Mouse (Mus musculus): ENCODE data around the gene Gm1604a. TPM values are rescaled to one million over a fixed set of nuclear protein-coding genes. Genes with fewer than 3 reads are reported as not detected.
"Not testable (repeated sequence)": the region's sequence is repeated elsewhere in the genome, so short reads cannot be mapped to it uniquely, and the experiment has no call there.

The Gm1604a gene
- total and polyA plus RNA-seq, 3 experiments, result 0.28 TPM; not detected in 2

DNA sequence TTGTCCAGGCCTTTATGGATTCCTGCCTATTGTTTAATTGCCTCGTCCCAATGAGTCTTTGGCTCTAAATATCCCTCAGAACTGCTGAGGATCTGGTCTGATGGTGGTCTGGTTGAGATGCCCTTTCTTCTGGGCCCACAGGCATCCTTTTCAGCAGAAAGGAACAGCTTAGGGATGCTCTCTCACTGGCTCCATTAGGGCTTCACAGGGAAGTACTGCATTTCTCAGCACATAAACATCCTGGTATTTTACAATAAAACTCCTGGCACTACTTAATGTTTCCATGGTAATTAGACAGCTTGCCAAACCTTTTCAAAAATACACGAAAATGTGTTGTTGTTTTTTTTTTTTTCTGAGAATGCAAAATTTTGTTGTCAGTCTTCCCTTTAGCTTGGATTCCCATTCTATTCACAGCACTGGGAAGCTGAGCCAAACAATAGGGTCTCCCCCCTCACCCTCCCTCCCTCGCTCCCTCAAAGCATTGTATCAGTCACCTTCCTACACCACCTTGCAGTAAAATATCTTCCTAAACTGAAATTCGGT lies 43.7 kb downstream of the Gm1604a start:
- not testable (repeated sequence) for DNase-seq

DNA sequence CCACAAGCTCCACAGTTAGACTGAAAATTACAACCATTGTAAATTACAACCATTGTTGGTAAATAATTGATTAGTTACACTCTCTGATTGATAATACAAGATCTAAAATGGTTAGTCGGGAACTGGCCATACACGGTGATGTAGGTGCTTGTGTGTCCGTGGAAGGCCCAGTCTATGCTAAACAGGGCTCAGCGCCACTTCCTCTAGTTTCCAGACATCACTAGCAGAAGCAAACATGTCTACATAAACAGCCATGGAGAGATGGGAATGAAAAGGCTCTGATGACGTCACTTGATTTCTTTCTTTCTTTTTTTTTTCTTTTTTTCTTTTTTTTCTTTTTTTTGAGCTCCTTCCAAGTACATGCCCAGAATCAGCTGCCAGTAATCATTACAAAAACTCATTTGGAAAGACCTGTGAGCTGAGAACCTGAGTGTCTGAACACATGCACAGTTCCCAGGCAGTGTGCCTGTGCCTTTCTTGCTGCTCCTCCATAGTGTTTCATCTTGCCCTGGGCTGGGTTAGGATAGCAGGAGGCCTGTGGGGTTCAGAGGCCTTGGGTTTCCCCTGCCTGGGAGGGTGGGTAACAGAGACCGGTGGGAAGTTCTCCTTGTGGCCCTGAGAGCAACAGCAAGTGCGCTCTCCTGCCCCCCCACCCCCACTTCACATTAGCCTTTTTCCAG lies 44.3 kb downstream of the Gm1604a start:
- not testable (repeated sequence) for DNase-seq

DNA sequence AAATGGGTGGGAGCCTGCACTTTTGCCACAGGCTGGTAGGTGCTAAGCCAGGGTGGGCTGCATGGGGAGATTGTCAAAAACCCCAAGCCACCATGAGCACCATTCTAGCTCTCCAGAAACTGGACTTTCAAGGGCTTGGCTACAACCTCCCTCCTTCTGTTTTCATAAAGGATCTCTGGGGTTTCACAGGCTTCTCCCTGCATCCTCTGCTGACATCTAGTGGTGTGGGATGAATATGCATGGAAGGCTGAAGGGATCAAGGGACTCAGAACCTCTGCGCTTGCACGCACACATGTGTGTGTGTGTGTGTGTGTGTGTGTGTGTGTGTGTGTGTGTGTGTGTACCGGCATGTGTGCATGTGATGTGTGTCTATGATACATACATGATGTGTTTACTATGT lies 49.1 kb downstream of the Gm1604a start:
- DNase-seq, result peak; percentile 39

DNA sequence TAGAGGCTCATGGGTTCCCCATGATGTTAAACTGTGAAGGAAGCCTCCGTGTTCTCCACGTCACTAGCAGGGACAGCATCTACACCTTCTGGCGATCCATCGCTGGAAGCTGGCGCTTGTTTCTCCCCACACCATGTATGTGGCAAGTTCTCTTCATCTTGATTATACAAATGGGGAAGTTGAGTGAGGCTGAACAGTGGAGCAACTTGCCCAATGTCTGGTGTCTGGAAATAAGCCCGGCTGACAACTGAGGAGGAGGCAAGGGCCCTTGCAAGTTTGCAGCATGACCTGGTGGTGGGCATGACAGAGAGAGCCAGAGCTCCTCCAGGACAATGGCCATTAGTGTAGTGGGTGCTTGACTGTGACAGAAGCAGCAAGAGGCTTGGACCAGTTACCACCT lies 50.2 kb downstream of the Gm1604a start:
- DNase-seq, result not testable (repeated sequence)

DNA sequence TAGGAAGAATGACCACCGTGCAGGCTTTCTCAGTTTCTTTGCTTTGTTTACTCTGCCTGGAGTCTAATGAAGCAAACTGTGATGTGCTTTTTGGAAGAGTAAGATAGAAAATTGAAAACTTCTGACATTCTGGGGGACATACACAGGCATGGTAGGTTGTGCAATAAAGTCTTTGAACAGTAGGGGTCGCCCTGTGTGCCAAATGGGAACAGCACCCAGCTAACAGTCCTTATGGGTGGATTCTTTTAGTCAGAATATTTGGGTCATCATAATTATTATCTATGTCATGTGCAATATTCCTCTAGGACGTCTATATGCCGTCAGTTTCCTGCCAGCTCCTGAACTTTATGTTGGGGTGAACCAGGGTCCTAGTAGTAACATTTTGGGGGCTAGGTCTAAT lies 54.2 kb downstream of the Gm1604a start:
- DNase-seq, result peak; percentile 50

DNA sequence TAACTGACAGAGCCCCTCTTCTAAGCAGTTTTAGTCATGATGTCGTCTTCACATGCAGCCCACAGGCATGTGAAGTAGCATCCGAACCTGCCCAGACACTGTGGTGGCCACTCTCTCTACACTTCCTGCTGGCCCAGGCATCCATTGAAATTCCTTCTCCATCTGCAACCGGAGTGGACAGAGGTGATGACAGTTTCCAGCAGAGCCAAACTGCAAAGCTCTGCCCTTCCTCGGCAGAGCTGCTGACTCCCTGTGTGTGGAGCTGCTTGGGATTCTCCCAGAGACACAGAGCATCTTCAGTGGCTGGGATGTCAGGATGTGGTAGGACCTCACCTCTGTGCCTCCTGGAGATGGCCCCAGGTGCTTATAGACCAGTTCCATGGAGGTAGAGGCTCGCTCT lies 59.2 kb downstream of the Gm1604a start:
- DNase-seq, result not testable (repeated sequence)

DNA sequence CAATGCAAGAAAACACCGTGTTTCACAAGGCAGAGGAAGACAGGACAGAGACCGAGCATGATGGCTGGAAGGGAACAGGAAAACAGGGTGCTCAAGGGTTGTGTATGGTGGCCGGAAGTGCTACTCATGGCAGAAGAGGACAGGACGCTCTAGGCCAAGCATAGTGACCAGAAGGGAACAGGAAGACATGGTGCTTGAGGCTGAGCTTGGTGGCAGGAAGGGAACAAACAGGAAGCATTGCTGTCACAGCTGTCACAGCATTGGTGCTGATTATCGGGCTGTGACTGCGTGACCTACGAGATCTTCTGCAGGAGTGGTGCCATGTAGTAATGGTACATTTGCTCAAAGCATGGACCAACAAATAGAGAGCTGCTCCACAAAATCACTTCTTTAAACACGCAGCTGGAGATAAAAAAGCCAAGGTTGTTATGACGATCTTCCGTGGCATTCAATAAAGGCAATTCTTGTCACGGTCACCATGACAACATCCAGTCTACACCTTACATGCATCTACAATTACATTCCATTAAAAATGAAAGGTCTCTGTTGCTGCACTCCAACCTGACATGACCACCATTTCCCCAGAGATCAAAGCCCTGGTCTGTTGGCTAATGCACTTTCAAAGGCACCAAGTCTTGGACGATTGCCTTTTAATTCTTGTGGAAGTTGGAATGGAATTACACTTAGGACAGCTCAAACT lies 60.3 kb downstream of the Gm1604a start:
- DNase-seq, result not testable (repeated sequence)

DNA sequence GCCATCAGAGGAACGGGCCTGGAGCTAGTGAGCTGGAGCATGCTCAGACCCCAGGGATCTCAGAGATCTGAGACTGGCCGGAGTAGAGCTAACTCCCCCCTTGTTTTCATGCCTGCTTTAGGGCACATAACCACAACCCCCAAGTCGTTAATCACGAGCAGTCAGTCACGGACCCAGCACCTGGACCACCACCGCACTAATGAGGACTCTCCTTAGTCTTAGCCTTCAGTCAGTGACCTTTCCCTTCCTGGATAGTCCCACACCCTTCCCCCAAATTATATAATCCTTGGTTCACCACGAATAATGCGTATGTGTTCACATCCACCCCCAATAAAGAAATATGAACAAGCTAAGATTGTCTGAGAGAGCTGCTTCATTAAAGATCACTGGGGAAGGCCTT lies 61.5 kb downstream of the Gm1604a start:
- DNase-seq, result not testable (repeated sequence)

DNA sequence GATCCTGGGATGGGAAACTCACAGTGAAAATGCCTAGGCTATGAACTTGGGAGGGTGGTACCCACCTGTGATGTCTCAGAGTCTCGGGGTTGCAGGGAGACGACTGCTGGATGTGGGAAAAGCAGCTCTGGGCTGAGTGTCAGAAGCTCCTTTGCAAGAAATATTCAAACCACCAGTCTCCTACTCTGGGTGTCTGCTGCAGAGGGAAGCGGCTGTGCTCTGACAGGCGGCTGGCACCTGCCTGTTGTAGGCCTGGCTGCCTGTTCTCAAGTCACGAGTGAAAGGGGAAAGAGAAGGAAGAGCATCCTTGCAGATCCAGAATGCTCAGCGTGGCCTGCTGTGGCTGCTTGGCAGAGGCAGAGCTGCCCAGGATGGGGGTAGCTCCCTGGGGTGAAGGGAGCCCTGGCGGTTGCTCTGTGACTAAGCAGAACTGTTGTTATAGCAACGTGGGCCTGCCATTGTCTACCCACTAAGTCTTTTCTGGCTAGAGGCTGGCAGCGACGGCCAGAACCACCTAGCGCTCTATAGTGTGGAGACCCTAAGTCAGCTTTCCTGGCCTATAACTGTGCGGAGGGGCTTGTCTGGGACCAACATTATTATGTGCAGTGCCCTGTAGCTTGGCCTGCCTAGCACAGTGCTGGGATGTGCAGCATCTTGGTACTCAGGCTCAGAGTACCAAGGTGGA lies 72.6 kb downstream of the Gm1604a start:
- not testable (repeated sequence) for DNase-seq

DNA sequence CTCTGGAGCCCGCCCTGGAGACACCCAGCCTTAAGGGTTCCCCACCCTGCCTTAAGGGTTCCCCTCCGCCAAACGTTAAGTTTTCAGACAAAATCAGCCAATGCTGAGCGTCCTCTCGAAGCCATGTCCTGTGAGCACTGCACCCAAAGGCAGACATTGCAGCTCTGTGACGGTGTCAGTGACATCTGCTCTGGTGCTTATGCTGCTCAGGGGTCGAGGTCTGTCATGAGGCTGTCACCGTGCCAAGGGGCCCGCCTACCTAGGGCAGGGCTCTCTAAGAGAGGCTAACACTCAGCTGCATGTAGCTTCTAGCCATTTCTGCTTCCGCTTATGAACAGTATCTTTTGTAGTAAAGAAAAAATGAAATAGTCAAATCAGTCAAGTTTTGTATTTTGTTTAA lies 73.7 kb downstream of the Gm1604a start:
- not testable (repeated sequence) for DNase-seq

DNA sequence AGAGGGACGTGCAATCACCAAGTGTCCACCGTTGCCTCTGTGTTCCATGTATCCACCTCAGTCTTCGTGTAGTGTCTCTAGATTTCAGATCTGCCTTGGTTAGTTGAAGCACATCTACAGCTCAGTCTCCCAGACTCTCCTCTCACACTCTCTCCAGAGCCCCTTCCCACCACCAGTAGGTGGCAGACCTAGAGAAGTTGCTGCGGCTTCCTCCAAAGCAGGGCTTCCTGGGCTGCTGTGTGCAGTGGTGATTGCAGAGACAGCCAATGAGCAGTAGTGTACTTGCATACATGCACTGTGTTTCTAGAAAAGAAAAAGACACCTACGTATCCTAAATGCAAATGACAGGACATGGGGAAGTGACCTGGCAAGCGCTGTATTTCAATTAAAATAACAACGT lies 77.6 kb downstream of the Gm1604a start:
- not testable (repeated sequence) for DNase-seq

DNA sequence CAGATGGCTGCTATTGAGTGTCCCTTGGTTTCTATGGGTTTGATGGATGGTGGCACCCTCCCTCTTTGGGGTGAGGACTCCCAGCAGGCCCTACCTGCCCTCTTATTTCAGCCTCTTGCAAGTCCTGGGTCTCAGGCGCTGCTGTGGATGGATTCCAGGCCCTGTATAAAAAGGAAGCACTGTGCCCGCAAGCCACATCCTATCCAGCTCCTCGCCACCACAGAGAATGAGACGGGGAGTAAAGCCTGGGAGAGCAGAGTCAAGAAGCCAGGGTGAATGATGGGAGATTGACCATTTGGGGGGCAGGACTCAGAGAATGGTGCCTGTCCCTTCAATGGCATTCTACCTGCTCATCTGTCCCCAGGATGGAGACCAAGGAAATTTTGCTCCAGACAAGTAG lies 86.3 kb downstream of the Gm1604a start:
- not testable (repeated sequence) for DNase-seq

DNA sequence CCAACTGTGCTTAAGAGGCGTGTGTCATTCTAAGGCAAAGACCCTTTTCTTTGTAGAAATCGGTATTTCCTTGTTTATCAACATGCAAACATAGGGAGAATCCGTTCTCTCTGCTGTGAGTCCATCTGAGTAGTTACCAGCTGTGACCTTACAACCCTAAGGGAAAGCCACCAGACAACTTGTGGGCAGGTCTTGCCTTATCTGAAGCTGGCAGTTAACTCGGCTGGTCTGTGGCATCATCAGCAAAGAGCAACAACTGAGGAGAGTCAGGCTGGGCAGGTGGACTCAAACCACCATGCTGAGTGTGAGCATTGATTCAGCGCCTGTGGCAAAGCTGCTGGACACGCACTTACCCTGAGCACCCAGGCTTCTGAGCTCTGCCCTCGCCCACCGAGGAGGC lies 90.9 kb downstream of the Gm1604a start:
- not testable (repeated sequence) for DNase-seq

DNA sequence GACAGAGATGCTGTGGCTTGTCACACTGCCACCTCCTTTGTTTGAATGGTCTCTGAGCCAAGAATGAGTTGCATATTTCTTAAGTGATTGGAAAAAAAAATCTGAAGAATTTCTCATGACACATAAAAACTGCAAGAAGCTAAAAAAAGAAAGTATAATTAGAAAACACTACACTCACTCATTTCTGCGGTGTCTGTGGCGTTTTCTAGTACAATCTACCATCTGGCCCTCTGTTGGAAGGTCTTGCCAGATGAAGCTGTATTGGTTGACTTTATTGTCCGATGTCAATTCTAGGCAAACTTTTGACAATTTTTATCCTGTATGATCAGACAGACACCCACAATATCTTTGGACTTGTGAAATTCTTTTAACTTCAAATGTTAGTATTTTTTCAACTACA lies 95.5 kb downstream of the Gm1604a start:
- DNase-seq, result not testable (repeated sequence)

DNA sequence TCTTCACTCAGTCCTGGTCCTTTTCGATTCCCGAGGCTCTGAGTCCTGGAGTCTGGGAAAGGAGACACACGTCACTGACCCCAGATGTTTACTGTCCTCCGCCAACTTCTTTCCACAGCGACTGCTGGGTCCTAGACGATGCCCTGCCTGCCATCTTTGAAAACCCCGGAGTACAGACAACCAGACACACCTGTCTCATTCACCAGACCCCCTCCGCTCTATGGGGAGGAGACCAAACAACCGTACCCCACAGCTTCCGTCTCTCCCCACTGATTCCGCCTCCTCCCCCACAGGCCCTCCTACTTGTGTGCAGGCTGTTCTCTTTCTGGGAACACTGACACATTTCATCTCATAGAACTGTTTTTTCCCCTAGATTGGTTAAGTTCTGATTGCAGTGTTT lies 97.2 kb downstream of the Gm1604a start:
- not testable (repeated sequence) for DNase-seq

DNA sequence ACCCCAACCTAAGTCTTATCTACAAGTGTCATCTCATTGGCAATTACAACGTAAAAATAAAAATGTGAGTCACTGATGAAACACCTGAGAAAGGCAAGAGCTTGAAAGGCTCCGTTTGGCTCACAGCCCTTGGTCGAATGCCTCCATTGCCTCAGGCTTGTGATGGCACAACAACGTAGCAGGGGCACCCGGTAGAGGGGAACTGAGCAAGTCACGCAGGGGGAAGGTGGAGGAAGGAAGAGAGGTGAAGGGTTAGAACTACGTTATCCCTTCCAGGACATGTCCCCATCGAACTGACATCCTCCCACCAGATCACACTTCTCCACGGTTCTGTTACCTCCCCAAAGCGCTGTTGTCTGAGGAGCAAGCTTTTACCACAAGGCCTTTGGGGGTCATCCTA lies 101.1 kb downstream of the Gm1604a start:
- DNase-seq, result not testable (repeated sequence)

DNA sequence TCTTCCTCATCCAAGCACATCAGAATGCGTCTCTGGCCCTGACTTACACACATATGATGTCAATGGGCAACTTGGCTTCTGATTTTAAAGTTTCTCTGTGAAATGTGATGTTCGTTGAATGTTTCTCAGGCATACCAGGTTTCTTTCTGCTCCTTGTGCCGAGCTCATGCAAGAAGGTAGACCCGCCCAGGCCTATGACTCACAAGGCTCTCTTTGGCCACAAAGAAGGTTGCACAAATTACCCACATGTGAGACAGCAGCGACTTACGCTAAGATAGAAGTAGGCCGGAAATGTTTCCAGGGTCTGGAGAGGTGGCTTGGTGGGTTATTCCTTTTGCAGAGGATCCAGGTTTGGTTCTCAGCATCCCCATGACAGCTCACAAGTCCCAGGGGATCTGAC lies 108.6 kb downstream of the Gm1604a start:
- DNase-seq, result not testable (repeated sequence)

DNA sequence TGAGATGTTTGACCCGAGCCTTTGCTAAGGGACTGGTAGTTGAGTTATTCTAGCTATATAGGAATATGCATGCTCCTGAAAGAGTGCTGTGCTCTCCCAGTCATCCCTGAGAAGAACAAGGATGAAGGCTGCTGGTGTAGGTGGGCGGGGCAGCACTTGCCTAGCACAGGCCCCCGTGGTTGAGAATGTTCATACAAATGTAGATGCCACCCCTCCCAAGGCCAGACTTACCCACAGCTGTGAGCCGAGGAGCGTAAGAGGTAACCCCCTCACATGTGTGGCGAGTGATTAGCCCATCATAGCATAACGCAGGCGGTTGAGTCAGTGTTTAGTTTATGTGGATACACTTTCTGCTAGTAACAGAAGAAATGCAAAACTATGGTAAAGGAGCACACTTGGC lies 109.9 kb downstream of the Gm1604a start:
- not testable (repeated sequence) for DNase-seq

All from adrenal gland, adult 2 months (tissue).